Mouse (Mus musculus) gastrocnemius, postnatal 14 days (tissue): ENCODE results near the gene Rap1a. TPM values are rescaled to one million over a fixed set of nuclear protein-coding genes. Genes with fewer than 3 reads are reported as not detected.

Source experiments
- DNase-seq: peaks from one replicate; pipeline ENCODE4 v3.0.0; 2021; ENCODE audit warnings: mixed read lengths
- intact Hi-C: fragments of 180-260 bp; cut with DNase I; formaldehyde crosslinking; loops from one replicate; pipeline ENCODE4 v1.15.1; 2025; ENCODE audit warnings: low total_unique reads
- total RNA-seq, 2 experiments: library from RNA; stranded (reverse); gene quantifications; 2 replicates each; pipeline ENCODE4 v1.2.3; 2021

Gene Rap1a
- total RNA-seq, 2 experiments from 2014 or later = 95.3 to 107 TPM

DNA sequence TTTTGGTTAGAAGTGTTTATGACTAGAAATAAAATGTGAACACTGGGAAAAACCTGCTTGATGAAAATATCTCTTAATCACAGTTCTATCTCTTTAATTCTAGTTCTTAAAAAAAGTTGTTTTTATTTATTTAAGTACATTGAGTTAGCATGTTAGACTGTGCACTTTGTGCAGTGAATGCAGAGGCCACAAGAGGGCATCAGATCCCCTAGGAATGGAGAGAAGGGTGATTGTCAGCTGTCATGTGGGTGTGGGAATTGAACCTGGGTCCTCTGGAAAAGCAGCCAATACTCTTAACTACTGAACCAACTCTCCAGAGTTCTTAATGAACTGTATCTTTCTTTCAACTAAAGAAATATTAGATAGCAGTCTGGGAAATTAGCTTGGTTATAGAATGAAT is 29.6 kb downstream of the Rap1a start:
- no peak for DNase-seq
- intact Hi-C loops = no loop called here

DNA sequence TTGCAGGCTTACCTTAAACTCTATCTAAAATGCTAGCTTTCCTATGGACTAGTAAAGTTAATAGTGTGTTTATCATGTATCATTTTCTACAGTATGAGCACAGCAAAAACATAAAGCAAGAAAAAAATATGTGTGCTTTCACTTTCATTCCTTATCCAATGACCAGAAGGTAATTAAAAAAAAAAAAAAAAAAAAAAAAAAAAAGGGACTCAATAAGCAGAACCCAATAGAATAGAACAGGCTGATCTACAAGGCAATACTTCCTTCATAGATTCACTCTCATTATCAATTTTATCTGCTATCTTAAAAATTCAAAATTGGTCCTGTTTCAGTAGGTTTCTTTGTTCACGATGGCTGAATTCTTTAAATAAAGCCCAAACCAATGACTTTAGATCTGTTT is 30.3 kb downstream of the Rap1a start:
- no peak for DNase-seq
- intact Hi-C loops = no loop called here

DNA sequence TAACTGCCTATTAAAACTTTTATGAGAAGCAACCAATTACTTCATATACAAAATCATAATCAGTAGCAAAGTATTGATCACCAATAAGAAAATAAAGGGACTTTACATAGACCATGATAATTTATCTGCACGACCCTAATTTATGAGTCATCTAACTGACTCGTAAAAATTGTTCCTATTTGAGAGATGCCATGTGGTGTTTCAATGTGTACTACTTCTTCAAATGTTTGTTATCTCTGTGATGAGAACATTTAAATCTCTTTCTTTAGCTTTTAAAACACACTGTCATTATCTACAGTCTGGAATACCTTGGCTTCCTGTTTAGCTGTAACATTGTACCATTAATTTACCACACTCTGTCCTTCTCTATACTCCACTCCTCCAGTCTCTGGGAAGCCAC is 31.8 kb downstream of the Rap1a start:
- intact Hi-C loops = no loop called here
- no peak for DNase-seq

DNA sequence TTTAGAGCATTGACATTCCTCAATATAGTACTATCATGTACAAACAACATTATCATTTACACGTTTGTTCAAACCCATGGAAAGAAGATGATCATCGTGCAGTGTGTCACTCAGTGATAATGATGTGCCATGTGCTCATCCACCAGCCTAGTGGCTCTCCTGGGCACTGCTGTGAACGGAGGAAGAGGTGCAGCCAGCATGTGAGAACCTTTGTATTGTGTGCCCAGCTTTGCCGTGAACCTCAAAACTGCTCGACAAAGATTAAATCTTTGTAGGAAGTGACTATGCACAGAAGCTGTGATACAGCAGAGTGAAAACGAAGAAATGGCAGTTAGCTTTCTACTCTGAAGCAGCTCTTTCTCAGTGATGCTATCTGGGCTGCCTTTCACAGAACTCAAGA is 32.6 kb downstream of the Rap1a start:
- DNase-seq = no peak
- intact Hi-C loops = no loop called here

DNA sequence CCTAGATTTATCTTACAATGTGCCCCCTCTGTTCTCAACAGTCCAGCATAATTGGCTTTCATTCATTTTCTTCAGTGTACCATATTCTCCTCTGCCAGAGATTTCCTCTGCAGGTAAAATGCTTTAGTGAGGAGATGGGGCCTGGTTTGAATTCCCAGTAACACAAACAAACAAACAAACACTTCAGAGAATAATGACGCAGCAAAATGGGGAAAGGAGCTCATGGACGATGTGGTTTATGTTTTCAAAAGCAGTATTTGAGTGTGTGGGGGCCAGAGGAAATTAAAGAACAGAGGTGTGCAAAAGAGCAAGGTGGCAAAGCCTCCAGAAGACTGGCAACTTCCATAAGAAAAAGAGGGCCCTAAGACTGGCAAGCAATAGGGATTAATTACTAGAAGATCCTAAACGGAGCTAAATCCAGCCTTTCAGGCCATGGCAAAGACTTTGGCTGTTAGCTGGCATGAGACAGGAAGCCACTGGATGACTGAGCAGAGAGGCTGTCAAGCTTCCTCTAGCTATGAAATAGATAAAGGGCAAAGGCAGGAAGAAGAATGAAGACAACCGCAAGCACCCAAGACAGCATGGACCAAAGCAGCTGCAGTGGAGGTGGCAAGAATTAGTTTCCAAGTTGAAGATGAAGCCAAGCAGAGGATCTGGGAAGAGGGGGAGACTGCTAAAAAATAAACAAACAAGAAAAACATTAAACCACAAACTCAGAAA is 37.8 kb downstream of the Rap1a start:
- DNase-seq = no peak
- intact Hi-C loops = no loop called here

DNA sequence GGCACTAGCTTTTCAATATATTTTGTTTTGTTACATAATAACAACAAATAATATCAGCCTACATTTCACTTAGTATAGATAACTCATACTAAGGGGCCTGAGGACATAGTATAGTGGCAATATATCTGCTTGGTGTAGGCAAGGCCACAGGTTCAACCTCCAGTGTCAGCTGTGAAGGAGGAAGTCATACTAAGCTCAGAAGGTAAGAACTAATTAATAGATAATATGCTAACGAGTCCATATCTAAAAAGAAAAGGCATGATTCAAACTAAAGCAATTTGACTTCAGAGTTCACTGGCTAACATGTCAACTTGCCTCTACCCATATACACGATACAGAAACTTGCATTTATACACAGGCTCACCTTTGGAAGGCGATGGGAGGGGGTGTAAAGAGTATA is 41.1 kb downstream of the Rap1a start:
- DNase-seq = no peak
- intact Hi-C loops = no loop called here

DNA sequence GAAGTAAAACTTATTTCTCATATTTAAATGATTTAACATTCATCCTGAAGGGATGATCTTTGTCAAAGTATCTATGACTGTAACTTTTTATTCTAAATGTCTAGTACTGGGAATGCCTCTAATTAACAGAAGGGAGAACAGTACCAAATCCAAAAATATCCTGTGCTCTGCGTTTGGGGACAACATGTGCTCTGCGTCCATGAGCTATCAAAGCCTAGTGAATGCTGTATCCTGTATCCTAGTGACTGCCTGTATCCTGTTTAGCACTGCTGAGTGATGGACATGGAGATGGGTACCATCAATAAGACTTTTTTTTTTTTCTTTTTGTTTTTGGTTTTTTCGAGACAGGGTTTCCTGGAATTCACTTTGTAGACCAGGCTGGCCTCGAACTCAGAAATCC is 42.5 kb downstream of the Rap1a start:
- intact Hi-C loops = no loop called here
- DNase-seq = no peak

DNA sequence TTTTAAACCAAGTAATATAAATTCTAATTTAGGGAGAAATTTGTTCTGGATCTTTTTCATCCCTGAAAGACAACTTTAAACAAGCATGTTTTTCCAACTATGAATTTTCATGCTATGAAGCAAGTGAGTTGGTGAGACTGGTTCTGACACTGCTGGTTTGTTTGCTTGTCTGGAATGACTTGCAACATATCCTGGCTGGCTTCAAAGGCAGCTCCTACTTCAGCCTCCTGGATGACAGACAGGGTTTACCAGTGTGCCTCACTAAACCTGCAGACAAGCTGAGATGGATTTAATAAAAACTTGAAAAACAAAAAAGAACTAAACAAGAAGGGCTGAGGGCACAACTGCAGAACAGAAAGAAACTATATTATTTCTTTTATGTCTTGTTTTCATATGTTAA is 43.0 kb downstream of the Rap1a start:
- no peak for DNase-seq
- intact Hi-C loops = no loop called here

DNA sequence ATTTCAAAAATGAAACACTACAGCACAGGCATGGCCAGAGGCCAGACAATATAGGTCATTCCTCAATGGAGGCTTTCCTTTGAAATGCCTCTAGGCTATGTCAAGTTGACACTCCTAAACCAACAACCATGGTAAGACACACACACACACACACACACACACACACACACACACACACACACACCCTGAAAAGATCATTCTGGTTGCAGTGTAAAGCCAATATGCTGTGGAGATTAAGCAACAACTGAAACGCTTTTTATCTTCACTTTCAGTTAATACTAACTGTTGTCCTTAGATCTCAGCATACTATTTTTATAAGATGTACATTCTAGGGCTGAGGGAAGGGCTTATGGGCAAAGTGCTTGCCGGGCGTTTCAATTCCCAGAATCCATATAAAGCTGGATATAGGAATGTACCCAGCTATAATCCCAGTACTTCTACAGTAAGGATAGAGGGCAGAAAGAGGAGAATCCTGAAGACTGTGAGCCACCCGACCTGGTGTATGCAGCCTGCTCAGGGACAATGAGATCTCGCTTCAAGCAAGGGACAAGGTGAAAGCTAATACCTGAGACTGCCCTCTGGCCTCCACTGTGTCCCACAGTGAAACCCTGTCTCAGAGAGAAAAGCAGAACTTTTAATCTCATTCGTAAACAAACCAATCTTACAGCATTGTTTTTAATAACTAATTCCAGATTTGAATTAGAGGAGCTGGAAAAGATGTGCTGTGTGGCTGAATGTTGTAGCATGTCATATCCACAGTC is 43.6 kb downstream of the Rap1a start:
- no peak for DNase-seq
- intact Hi-C loops = no loop called here

DNA sequence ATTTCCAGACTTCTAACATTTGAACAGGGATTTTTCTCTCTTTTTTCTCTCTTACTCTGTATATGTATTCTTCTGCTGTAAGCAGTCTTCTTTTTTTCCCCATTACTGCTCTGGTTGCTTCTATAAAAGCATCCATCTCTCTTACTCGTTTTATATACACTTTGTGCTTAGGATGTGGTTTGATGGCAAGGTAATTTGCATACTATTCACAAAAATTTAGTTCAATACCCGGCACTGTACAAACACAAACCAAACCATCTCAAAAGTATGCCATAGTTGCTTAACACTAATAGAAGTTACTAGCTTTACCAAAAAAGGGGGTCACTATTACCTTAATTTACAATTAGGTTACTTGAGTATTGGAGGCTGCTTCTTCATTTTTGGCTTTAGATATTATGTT is 44.6 kb downstream of the Rap1a start:
- intact Hi-C loops = no loop called here
- DNase-seq = no peak

DNA sequence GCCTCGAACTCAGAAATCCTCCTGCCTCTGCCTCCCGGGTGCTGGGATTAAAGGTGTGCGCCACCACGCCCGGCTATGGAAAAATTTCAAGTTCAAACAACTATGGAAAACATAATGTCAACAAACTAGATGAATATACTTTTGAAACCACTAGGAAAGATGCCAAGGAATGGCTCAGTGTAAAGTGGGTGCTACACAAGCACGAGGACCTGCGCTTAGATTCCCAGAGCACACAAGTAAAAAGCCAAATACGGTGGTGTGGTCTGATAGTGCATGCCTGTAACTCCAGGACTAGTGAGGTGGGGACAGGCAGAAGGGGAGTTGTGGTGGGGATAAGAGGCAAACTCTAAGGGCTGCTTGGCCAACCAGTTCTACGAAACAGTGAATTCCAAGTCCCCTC is 46.0 kb downstream of the Rap1a start:
- no peak for DNase-seq
- intact Hi-C loops = no loop called here

DNA sequence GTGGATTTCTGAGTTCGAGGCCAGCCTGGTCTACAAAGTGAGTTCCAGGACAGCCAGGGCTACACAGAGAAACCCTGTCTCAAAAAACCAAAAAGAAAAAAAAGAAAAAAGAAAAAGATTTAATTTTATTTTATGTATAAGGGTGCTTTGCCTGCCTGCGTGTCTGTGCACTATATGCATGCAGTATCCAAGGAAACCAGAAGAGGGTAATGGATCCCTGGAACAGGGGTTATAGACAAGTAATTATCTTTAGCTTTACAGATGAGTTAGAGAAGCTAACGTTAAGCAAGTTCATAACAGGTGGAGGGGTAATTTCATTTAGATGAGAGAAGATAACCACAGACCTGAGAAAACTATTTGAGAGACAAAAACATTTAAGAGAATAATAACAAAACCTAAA is 47.0 kb downstream of the Rap1a start:
- DNase-seq = no peak
- intact Hi-C loops = no loop called here

DNA sequence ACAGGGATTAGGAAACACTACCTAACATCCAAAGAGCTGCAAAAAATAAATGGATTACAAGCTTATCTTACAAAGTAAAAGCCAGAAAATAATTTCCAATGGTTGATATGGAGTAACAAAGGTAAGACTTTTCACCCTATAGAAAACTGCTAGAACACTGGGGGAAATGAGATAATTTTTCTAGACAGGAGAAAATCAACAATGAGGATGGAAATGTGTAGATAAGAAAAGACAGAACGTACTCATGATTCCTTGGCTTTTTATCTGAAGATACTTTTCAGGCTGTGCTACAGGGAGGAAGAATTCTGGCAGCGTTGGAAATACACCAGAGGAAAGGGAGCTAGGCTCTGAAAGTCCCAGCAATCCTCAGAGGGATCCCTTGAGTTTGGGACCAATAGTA is 50.3 kb downstream of the Rap1a start:
- DNase-seq = no peak
- intact Hi-C loops = no loop called here

DNA sequence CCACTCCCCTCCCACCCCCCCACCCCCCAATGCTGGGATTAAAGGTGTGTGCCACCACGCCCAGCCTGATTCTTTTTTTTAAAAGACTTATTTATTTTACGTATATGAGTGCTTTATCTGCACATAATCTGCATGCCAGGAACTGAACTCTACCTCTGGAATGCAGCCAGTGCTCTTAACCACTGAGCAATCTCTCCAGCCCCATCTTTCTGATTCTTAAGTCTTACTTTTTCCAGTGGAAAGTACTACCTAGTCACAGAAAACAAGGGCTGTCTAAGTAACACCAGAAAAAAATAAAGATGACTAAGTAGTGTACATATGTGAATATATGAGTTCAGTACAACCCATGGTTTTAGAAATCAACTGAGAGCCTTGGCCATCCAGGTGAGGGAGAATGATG is 54.6 kb downstream of the Rap1a start:
- intact Hi-C loops = no loop called here
- no peak for DNase-seq

DNA sequence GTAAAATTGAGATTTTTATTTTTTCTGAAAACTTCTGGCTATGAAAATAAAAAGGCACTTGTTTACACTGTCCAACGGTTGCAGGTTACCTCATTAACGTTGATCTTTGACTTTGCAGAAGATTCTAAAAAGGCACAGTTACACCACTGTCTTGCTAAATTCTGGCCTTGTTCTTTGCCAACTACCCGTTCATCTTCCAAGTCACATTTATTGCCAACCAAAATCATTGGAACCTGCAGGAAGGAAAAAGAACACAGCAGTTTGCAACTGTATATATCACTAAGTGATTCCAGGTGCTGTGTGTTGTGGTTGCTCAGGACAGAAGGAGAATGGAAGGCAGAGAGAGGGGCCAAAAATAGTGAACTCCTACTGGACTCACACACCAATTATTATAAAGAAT is 63.5 kb downstream of the Rap1a start:
- intact Hi-C loops = no loop called here
- no peak for DNase-seq

DNA sequence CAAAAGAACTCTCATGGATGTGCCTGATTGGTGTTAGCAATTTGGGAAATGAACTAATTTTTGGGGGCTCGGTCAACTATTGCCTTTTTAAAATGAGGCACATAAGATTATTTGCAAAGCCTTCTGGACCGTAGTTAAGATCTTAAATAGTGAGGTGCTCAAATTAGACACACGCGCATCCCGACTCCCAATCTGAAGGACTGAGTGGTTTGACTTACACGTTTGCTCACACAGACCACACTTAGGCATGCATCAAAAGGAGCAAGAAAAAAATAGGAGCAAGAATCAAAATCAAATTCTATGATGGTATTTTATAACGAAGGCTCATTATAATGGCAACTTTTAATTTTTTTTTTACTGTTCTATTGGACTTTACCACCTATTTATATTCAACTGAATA is 64.1 kb downstream of the Rap1a start:
- intact Hi-C loops = no loop called here
- no peak for DNase-seq

DNA sequence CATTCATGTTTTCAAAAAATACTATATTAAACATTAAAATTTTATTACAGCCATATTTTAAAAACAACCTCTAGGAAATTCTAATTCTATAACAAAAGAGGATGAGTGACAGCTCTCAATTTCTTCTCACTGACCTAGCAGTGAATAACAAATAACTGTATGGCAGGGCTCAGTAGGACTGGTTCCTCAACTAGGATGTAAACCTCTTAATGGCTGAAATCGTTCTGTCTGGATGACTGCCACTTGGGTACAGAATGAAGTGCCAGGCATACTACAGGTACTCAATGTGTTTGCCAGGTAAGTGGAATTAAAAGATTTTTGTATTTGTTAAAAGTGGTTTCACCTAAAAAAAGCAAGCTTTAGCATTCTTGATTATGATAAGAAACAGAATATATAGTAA is 65.0 kb downstream of the Rap1a start:
- intact Hi-C loops = no loop called here
- no peak for DNase-seq

DNA sequence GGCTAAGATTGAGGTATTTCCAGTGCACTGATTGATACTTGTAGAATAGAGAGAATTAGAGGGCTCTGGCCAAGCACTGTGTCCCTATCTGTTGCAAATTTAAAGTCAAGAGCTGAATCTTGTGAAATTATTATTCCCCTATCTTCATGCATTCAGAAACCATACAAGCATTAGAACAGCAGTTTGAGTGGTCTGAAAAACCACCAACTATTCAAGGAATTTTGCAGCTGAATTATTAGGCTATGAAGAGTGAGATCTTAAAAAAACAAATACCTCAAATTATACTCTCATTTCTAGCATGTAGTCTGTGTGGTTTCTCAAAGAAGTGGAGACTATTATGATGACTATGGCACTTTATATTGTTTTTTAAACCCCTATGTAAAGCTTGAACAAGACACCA is 65.9 kb downstream of the Rap1a start:
- intact Hi-C loops = no loop called here
- no peak for DNase-seq

DNA sequence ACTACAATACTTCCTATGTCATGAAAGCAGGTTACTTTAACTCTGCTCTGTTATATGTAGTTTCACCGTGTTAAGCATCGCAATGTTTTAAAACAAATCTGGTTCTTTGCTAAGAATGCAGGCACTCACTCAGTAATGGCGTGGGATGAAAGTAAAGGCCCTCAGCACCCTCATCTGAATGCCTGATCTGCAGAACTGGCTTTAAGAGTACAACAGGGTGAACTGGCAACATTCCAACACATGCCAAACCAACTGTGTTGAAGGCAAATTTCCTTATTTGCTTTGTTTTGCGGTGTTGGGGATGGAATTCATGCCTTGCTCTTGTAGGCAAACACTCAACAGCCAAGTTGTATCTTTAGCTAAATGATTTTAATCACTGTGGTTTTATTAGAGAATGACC is 67.6 kb downstream of the Rap1a start:
- intact Hi-C loops = no loop called here
- no peak for DNase-seq

DNA sequence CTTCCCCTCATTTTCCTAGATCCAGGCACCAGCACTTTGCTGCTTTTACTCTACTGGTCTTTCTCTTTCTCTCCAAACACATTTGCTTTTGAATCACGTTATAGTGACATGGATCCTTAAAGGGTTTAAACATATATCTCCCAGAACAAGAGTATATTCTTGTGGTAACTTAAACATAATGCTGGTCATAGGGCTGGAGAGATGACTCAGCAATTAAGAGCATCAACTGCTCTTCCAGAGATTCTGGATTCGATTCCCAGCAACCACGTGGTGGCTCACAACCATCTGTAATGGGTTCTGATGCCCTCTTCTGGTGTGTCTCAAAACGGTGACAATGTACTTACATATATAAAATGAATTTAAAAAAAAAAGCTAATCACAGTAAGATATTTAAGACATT is 68.8 kb downstream of the Rap1a start:
- intact Hi-C loops = no loop called here
- no peak for DNase-seq

DNA sequence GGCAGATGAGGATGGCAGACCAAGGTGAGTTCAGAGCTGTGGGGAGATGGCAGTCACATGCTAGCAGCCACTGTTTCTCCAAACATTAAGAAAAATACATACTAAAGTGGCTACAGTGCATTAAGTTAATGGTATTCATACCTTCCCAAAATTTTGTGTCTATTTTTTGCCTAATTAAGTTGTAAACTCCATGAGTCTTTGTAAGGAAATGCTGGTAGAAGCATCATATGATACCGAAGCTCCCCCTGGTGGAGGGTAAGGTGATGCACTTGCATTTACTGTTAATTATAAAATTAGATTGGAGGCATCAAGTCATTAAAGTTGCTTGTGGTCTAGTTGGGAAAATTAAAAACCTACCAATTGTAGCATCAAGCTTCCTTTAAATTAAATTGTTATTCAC is 75.1 kb downstream of the Rap1a start:
- no peak for DNase-seq
- intact Hi-C loops = loop anchor here (5.0 kb wide), 1 partner anchor 171 kb away; no protein-coding TSS in a partner anchor
